Mouse (Mus musculus) layer of hippocampus, postnatal 36 days (tissue): ENCODE data around the gene Mrpl28. TPM values are rescaled to one million over a fixed set of nuclear protein-coding genes. Genes with fewer than 3 reads are reported as not detected.

Source experiments
- total RNA-seq, 2 experiments: library from RNA; stranded (reverse); gene quantifications; 2 replicates each; pipeline ENCODE4 v1.2.3; 2021

Gene Mrpl28
- total RNA-seq, 2 experiments from 2014 or later = 64.5 to 66.3 TPM

Other genes with a start within 250 kb of the Mrpl28 start
- gene Mettl26, start 248.4 kb upstream of the Mrpl28 start, total RNA-seq = 10 to 100 TPM; 36.3 to 37.7 TPM
- gene Wfikkn1, start 242.6 kb upstream of the Mrpl28 start, total RNA-seq = 1 to 10 TPM; 1.8 to 2.4 TPM
- 10 to 100 TPM; 49.6 to 55.5 TPM for gene Rab40c, start 203.8 kb upstream of the Mrpl28 start, total RNA-seq
- gene Pigq, start 178.6 kb upstream of the Mrpl28 start, total RNA-seq = 100 to 1,000 TPM; 125 to 129 TPM
- under 1 TPM; 0.17 to 0.61 TPM for gene Nhlrc4, start 178.5 kb upstream of the Mrpl28 start, total RNA-seq
- under 1 TPM; 0.95 to 0.96 TPM for gene A930017K11Rik, start 170.9 kb upstream of the Mrpl28 start, total RNA-seq
- gene Capn15, start 137.7 kb upstream of the Mrpl28 start, total RNA-seq = 10 to 100 TPM; 52.5 to 60.2 TPM
- 100 to 1,000 TPM in 1 of 2 experiments, 10 to 100 TPM in 1; 99.5 to 112 TPM for gene Rab11fip3, start 53.9 kb upstream of the Mrpl28 start, total RNA-seq
- gene Decr2, start 33.2 kb upstream of the Mrpl28 start, total RNA-seq = 10 to 100 TPM; 25.5 to 26.5 TPM
- 1 to 10 TPM; 4.6 to 5.0 TPM for gene Nme4, start 27.9 kb upstream of the Mrpl28 start, total RNA-seq
- gene Tmem8, start 10.2 kb upstream of the Mrpl28 start, total RNA-seq = 10 to 100 TPM; 10.8 to 11.9 TPM
- 10 to 100 TPM; 23.0 to 24.8 TPM for gene Axin1, start 15.2 kb downstream of the Mrpl28 start, total RNA-seq
- under 1 TPM in 1 of 2 experiments, not detected in 1; 0.57 TPM for gene Pdia2, start 75.6 kb downstream of the Mrpl28 start, total RNA-seq
- gene Rgs11, start 79.5 kb downstream of the Mrpl28 start, total RNA-seq = 10 to 100 TPM; 46.5 to 48.8 TPM
- 10 to 100 TPM; 66.2 to 75.5 TPM for gene Arhgdig, start 84.3 kb downstream of the Mrpl28 start, total RNA-seq
- 10 to 100 TPM; 14.2 to 17.9 TPM for gene Fam234a, start 120.7 kb downstream of the Mrpl28 start, total RNA-seq
- gene Luc7l, start 129.4 kb downstream of the Mrpl28 start, total RNA-seq = 10 to 100 TPM; 90.0 to 93.2 TPM